Mouse (Mus musculus): ENCODE data around the gene Dock2.

- TF ChIP-seq POLR2A (IDR thresholded peaks at IDR 0.05; ENCODE audit: borderline replicate concordance, extremely low read depth, low read depth, low read length) (no peak), CTCF (IDR thresholded peaks at IDR 0.05; ENCODE audit: insufficient read depth, low read length) (no peak)
These were observed 493.4 kb downstream of the Dock2 start for GRCm38 (mm10) chr11:34290265-34290664.

Data from lung, adult 2 months (tissue).